18 mouse cellular contexts compared by ENCODE assay signal in the genomic region with DNA sequence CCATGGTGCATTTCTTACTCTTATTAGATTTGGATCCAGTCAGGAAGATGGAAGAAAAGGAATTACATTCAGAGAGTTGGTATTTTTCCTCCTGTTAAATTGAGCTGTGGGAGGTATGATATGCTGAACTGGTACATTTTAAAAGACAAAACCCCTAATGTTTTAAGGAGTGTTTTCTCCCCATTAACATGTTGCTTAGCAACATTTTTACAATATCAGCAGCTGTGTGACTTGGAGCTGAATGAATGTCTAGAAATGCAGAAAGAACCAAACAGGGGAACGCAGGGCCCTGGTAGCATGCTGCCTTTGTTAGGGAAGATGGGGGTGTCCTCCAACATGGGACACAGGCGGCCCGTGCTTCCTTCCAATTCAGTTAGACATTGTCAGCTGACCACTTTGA.
A peak's percentile ranks its signal among the peaks of the same experiment; 100 is the strongest.
DNase-seq lines count a peak whose midpoint lies in the region; ATAC-seq and TF ChIP-seq lines count a peak whose summit lies in the region.
"Had no signal": no experiment of that assay in that cellular context is flagged by ENCODE, and none has a peak within 500 bp of the region (broad histone marks: within the 10 kb centered on the region; RNA-seq: fewer than 3 reads in every experiment).

No protein-coding gene starts in this region.

- H3K27me3 ChIP-seq in hindbrain, embryonic 14.5 days (ENCODE audit: control insufficient read depth, insufficient read depth, low read length) = no peaks in the 10 kb centered on the region
- no peaks in the 10 kb centered on the region for H3K27me3 ChIP-seq in hindbrain, embryonic 13.5 days
- H3K27me3 ChIP-seq in lung, postnatal 0 days (replicated peaks; ENCODE audit: insufficient read depth, low read length) = no peaks in the 10 kb centered on the region
- no peaks in the 10 kb centered on the region for H3K27me3 ChIP-seq in stomach, postnatal 0 days (ENCODE audit: control insufficient read depth, insufficient read depth, low read length)
- H3K27me3 ChIP-seq: heart, embryonic 13.5 days; liver, embryonic 12.5 days; lung, embryonic 15.5 days; megakaryocyte, embryonic 14.5 days had no signal

- H3K9me3 ChIP-seq in hindbrain, embryonic 14.5 days (ENCODE audit: control insufficient read depth, low read length) = no peaks in the 10 kb centered on the region
- H3K9me3 ChIP-seq in hindbrain, embryonic 13.5 days = no peaks in the 10 kb centered on the region
- no peaks in the 10 kb centered on the region for H3K9me3 ChIP-seq in lung, postnatal 0 days (ENCODE audit: low read length)
- H3K9me3 ChIP-seq in stomach, postnatal 0 days (ENCODE audit: control insufficient read depth, low read length) = no peaks in the 10 kb centered on the region
- H3K9me3 ChIP-seq: heart, embryonic 13.5 days; limb, embryonic 10.5 days; liver, embryonic 12.5 days; lung, embryonic 15.5 days had no signal

- H3K4me1 ChIP-seq in hindbrain, embryonic 14.5 days (replicated peaks; ENCODE audit: control insufficient read depth, insufficient read depth, low read length) = 0 out of 2 replicates have a peak, but pooled peaks cover 8% of the 10 kb centered on the region
- peaks cover 16% of the 10 kb centered on the region for H3K4me1 ChIP-seq in hindbrain, embryonic 13.5 days (replicated peaks)
- H3K4me1 ChIP-seq in lung, postnatal 0 days (ENCODE audit: insufficient read depth, low read depth, low read length) = no peaks in the 10 kb centered on the region
- H3K4me1 ChIP-seq in stomach, postnatal 0 days (replicated peaks; ENCODE audit: control insufficient read depth, insufficient read depth) = no peaks in the 10 kb centered on the region
- H3K4me1 ChIP-seq: liver, embryonic 12.5 days; megakaryocyte, embryonic 14.5 days had no signal

- DNase-seq in hindbrain, embryonic 14.5 days (ENCODE audit: low spot score) = peak; percentile 49
- DNase-seq in lung, postnatal 0 days (ENCODE audit: low spot score) = peak; percentile 7
- DNase-seq in lung, postnatal 14 days = no peak
- peak; percentile 43 for DNase-seq in brain, embryonic 18.5 days (ENCODE audit: low read depth, low spot score)
- peak; percentile 43 to 60 for DNase-seq in layer of hippocampus, postnatal 14 days (ENCODE audit: low spot score in 2 of 2)
- DNase-seq in thymus, postnatal 10 days (ENCODE audit: low spot score in 2 of 2) = no peak
- no peak for DNase-seq in stomach, postnatal 0 days (ENCODE audit: low spot score)
- DNase-seq: cerebellum, adult 8-10 months; heart, postnatal 4 days; kidney, adult 11 months; kidney, postnatal 14 days; right cerebral cortex, adult 18-20 months had no signal

- H3K9ac ChIP-seq in hindbrain, embryonic 14.5 days = no peak overlapping the region
- H3K9ac ChIP-seq in hindbrain, embryonic 13.5 days = no peak overlapping the region
- no peak overlapping the region for H3K9ac ChIP-seq in lung, postnatal 0 days (replicated peaks; ENCODE audit: low read depth)
- H3K9ac ChIP-seq in stomach, postnatal 0 days (ENCODE audit: low read length) = no peak overlapping the region
- H3K9ac ChIP-seq: heart, embryonic 13.5 days; liver, embryonic 12.5 days; lung, embryonic 15.5 days had no signal

- 33% methylated on average over 3 of the region's 3 CpGs for WGBS in hindbrain, embryonic 14.5 days
- WGBS in hindbrain, embryonic 13.5 days = 40% methylated on average over 3 of the region's 3 CpGs
- WGBS in lung, postnatal 0 days = 83% methylated on average over 3 of the region's 3 CpGs
- 81% methylated on average over 3 of the region's 3 CpGs for WGBS in stomach, postnatal 0 days

- H3K36me3 ChIP-seq in hindbrain, embryonic 14.5 days (replicated peaks; ENCODE audit: control insufficient read depth, insufficient read depth) = no peaks in the 10 kb centered on the region
- H3K36me3 ChIP-seq in hindbrain, embryonic 13.5 days = no peaks in the 10 kb centered on the region
- H3K36me3 ChIP-seq in lung, postnatal 0 days (ENCODE audit: insufficient read depth, low read length) = no peaks in the 10 kb centered on the region
- no peaks in the 10 kb centered on the region for H3K36me3 ChIP-seq in stomach, postnatal 0 days (ENCODE audit: control insufficient read depth, insufficient read depth, low read length)
- H3K36me3 ChIP-seq: heart, embryonic 13.5 days; limb, embryonic 10.5 days; liver, embryonic 12.5 days; lung, embryonic 15.5 days had no signal

- TF ChIP-seq EP300 in lung, postnatal 0 days (IDR thresholded peaks at IDR 0.05) = no peak
- TF ChIP-seq EP300 in stomach, postnatal 0 days (optimal IDR thresholded peaks at IDR 0.05) = no peak

- no peak for ATAC-seq in hindbrain, embryonic 14.5 days (ENCODE audit: low FRiP score)
- no peak for ATAC-seq in hindbrain, embryonic 13.5 days (ENCODE audit: low FRiP score)
- no peak for ATAC-seq in lung, postnatal 0 days
- ATAC-seq in stomach, postnatal 0 days (ENCODE audit: low FRiP score, low TSS enrichment) = no peak
- ATAC-seq: liver, embryonic 12.5 days had no signal

- H3K4me2 ChIP-seq in hindbrain, embryonic 14.5 days (replicated peaks) = no peak overlapping the region
- no peak overlapping the region for H3K4me2 ChIP-seq in hindbrain, embryonic 13.5 days
- H3K4me2 ChIP-seq in lung, postnatal 0 days (replicated peaks; ENCODE audit: low read depth, low read length) = no peak overlapping the region
- no peak overlapping the region for H3K4me2 ChIP-seq in stomach, postnatal 0 days (replicated peaks; ENCODE audit: low read depth)
- H3K4me2 ChIP-seq: heart, embryonic 13.5 days; liver, embryonic 12.5 days; lung, embryonic 15.5 days had no signal

- no peak overlapping the region for H3K27ac ChIP-seq in hindbrain, embryonic 14.5 days
- H3K27ac ChIP-seq in hindbrain, embryonic 13.5 days = no peak overlapping the region
- H3K27ac ChIP-seq in lung, postnatal 0 days (ENCODE audit: low read length) = no peak overlapping the region
- no peak overlapping the region for H3K27ac ChIP-seq in stomach, postnatal 0 days (replicated peaks)
- H3K27ac ChIP-seq: heart, embryonic 13.5 days; limb, embryonic 10.5 days; liver, embryonic 12.5 days; lung, embryonic 15.5 days had no signal

- no peak overlapping the region for H3K4me3 ChIP-seq in hindbrain, embryonic 14.5 days (replicated peaks; ENCODE audit: low read length)
- no peak overlapping the region for H3K4me3 ChIP-seq in hindbrain, embryonic 13.5 days
- H3K4me3 ChIP-seq in lung, postnatal 0 days (ENCODE audit: low read depth, low read length) = no peak overlapping the region
- H3K4me3 ChIP-seq in stomach, postnatal 0 days (ENCODE audit: low read depth, low read length) = no peak overlapping the region
- H3K4me3 ChIP-seq: heart, embryonic 13.5 days; limb, embryonic 10.5 days; liver, embryonic 12.5 days; lung, embryonic 15.5 days; megakaryocyte, embryonic 14.5 days had no signal

- no peak for TF ChIP-seq CTCF in lung, postnatal 0 days (IDR thresholded peaks at IDR 0.05)
- no peak for TF ChIP-seq CTCF in stomach, postnatal 0 days (IDR thresholded peaks at IDR 0.05; ENCODE audit: low read depth)

Comparison
In these comparisons a context has a peak if more than half of its experiments do, and no peak if none do; other contexts are left out.
1. DNase-seq: peak in hindbrain, embryonic 14.5 days (single experiment), lung, postnatal 0 days (single experiment), brain, embryonic 18.5 days (single experiment) and layer of hippocampus, postnatal 14 days (2 of 2); none in lung, postnatal 14 days (single experiment), thymus, postnatal 10 days (0 of 2) and stomach, postnatal 0 days (single experiment).